In the genomic region with DNA sequence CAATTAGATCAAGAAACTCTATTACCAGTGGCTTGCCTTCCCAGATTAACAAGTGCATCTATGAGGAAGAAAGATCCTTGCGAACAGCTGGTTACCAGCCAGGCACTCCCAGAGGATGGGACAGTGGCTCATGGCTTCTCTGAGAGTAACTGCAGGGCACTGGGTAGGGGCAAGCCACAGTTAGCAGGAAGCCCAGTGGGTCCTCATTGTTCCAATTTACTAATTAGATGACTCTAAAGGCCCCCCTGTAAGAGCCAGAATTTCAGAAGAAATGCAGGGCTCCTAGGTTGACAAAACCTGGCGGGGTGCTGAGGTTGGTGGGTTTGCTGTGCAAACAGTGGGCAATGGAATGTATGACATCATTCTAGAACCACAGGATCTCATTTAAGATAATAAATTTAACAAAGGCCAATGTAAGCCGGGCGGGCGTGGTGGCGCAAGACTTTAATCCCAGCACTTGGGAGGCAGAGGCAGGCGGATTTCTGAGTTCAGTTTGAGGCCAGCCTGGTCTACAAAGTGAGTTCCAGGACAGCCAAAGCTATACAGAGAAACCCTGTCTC, we compare ENCODE assay signal across 10 mouse cellular contexts.
"Had no signal": no experiment of that assay in that cellular context is flagged by ENCODE, and none has a peak within 500 bp of the region (broad histone marks: within the 10 kb centered on the region; RNA-seq: fewer than 3 reads in every experiment).

No protein-coding gene starts in this region.

- H3K9me3 ChIP-seq: kidney, embryonic 15.5 days; limb, embryonic 13.5 days; liver, embryonic 15.5 days had no signal

- ATAC-seq: intestine, embryonic 16.5 days; lung, postnatal 0 days had no signal

- H3K4me1 ChIP-seq: kidney, embryonic 15.5 days; liver, embryonic 15.5 days had no signal

- H3K9ac ChIP-seq: kidney, embryonic 15.5 days; limb, embryonic 13.5 days; liver, embryonic 15.5 days had no signal

- H3K27me3 ChIP-seq: kidney, embryonic 15.5 days; limb, embryonic 13.5 days; liver, embryonic 15.5 days had no signal

- H3K36me3 ChIP-seq: liver, embryonic 15.5 days had no signal

- H3K4me2 ChIP-seq: kidney, embryonic 15.5 days; limb, embryonic 13.5 days; liver, embryonic 15.5 days had no signal

- DNase-seq: lung, adult 2 months; lung, postnatal 36 days; midbrain, embryonic 14.5 days; thymus, postnatal 14 days had no signal

- H3K4me3 ChIP-seq: kidney, embryonic 15.5 days; limb, embryonic 13.5 days; liver, embryonic 15.5 days had no signal

- H3K27ac ChIP-seq: kidney, embryonic 15.5 days; limb, embryonic 13.5 days; liver, embryonic 15.5 days; stomach, postnatal 0 days had no signal
